Mouse (Mus musculus): Measurements from ENCODE around the gene Atp8b3.
A peak's percentile ranks its signal among the peaks of the same experiment; 100 is the strongest.

The Atp8b3 gene

GRCm38 (mm10) chr10:80510273-80510660 is 28.7 kb downstream of the Atp8b3 start:
- DNase-seq = no peak

GRCm38 (mm10) chr10:80509412-80510272 is 29.3 kb downstream of the Atp8b3 start:
- DNase-seq = peak; percentile 95

DNA sequence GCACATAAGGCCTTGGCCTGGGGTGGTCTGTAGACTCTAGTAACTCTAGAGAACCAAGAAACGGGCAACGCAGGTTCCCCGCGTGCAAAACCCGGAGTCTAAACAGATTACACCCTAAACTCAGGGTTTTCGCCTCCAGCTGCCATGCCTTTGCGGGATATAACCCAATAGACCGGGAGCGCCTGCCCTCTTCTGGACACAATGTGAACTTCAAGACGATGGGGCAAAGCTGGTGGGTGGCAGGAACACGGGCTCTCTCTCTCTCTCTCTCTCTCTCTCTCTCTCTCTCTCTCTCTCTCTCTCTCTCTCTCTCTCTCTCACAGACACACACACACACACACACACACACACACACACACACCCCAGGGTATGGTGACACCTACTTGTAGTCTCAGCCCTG is 32.7 kb downstream of the Atp8b3 start:
- DNase-seq = no peak

- DNase-seq = no peak
Observed at GRCm38 (mm10) chr10:80504724-80505123, 34.2 kb downstream of the Atp8b3 start.

DNA sequence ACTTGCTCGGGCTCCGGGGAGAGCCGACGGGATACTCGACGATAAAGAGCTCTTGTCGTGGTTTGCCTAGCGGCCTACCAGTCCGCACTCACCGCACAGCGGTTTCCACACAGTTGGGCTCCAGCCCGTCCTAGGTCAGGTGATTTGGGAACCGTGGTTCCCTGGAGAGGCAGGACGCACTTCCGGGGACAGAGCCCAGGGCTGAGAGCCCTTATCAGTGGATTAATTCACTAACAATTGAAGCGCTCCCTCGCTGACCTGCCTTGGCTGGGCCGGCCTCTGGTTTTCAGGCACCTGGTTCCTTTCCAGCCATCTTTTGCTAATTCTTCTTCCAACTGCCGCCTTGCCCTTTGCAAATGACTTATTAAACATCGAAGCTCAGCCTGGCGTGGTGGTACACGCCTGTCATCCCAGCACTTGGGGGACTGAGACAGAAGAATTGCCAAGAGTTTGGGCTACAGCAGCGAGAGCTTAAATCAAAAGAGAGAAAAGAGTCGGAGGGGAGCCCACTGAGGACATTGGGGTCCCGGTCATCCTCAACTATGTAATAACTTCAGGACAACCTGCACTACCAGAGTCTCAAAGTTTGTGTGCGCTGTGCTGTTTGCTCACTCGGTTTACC is 35.2 kb downstream of the Atp8b3 start:
- no peak for DNase-seq

- DNase-seq = no peak
Observed at GRCm38 (mm10) chr10:80502819-80503314, 36.1 kb downstream of the Atp8b3 start.

DNA sequence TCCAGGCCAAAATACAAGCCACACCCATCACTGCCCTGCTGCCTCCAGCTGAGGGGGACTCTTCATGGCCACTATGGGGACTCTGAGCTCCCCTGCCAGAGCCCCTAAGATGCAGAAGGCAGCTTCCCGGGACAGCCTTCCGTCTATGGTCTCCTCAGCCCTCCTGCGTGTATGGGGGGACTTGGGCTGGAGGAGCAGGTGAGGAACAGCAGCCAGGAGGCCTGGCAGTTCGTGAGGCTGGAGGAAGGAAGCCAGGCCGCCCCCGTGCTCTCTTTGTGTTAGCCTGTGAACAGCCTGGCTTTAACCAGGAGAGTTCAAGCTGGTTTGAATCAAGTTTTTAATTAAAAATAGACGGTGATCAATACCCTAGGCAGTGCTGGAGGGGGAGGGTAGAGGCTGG is 36.6 kb downstream of the Atp8b3 start:
- no peak for DNase-seq

DNA sequence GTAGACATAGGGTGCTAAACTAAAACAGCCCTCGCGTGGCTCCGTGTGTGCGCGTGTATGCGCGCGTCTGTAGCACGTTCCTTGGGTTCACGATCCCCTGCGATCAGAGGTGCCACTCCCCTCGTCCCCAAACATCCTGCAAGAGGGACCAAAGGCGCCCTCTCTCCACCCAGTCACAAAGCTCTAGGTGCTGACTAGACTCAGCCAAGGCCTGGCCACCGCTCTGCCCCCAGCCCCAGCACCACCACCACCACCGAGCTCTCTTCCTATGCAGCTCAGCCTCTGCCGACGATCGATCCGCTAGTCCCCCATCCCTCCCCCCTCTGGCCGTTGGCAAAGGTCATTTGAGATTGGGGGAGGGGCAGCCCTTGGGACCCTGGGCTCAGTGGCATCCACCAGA is 42.5 kb downstream of the Atp8b3 start:
- no peak for DNase-seq

DNA sequence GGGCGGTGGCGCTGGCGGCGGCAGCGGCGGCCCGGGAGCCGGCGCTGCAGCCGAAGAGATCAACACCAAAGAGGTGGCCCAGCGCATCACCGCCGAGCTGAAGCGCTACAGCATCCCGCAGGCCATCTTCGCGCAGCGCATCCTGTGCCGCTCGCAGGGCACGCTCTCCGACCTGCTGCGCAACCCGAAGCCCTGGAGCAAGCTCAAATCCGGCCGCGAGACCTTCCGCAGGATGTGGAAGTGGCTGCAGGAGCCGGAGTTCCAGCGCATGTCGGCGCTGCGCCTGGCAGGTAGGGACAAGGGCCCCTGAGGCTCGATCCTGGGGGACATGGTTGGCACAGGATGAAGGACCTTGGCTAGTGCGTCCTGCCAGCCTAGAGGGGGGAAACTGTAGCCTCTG is 43.0 kb downstream of the Atp8b3 start:
- DNase-seq = no peak

GRCm38 (mm10) chr10:80494732-80495131 is 44.2 kb downstream of the Atp8b3 start, which contains the start of gene Onecut3:
TSS of gene Onecut3 (plus strand) at chr10:80494835.
- DNase-seq = no peak

GRCm38 (mm10) chr10:80490051-80490450 is 48.9 kb downstream of the Atp8b3 start:
- peak; percentile 98 for DNase-seq

DNA sequence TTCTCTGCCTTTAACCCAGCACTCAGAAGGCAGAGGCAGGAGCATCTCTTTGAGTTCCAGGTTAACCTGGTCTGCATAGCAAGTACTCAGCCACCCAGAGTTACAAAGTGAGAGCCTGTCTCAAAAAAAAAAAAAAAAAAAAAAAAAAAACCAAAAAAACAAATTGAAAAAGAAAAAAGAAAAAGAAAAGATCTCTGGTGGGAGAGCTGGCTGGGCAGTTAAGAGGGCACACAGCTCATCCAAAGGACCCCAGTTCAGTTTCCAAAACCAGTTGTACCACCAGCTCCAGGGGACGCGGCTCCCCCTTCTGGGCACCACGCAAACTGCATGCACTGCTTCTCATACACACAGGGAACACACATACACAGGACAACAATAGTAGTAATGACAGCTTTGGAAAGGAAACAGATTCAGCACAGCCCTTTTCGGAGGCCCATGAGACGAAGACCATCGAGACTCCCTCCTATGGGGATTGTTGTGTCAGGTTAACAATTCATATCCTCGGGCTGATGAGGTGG is 52.0 kb downstream of the Atp8b3 start:
- DNase-seq = no peak

- DNase-seq = no peak
Observed at GRCm38 (mm10) chr10:80481002-80481401, 57.9 kb downstream of the Atp8b3 start.

- no peak for DNase-seq
Observed at GRCm38 (mm10) chr10:80478531-80478930, 60.4 kb downstream of the Atp8b3 start.

DNA sequence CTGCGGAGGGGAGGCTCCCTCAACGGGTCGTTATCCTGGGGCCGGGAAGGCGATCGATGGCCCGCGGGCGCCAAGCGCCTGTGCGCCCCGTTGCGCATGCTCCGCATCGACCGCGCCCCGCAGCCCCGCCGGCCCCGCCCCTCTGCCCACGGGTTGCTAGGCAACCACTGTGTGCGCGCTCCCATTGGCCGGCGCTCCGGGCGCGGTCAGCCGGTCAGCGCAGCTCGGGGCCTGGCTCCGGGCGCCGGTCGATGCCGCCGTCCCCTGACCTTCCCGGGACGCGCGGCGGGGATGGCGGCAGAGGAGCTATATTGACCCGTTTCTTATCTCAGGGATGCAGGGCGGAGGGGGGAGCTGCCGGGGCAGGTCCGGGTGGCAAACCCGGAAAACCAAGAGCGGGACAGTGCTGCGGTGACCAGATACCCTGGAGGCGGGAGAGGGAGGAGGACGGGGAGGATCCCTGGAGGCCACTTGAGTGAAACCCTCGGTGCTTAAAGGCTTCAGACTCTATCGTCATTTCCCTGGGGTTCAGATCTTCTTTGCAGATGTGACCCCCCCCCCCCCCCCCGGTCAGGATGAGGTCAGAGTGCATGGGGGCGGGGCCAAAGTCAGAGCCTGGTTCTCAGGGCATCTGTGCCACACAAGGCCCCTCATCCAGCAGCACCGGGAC is 63.5 kb downstream of the Atp8b3 start:
- DNase-seq = peak; percentile 99
